Mouse (Mus musculus) midbrain, embryonic 11.5 days (tissue): ENCODE measurements around the gene Olfr1381. TPM values are rescaled to one million over a fixed set of nuclear protein-coding genes. Genes with fewer than 3 reads are reported as not detected.
"Not testable (repeated sequence)": the region's sequence is repeated elsewhere in the genome, so short reads cannot be mapped to it uniquely, and the experiment has no call there.

ENCODE experiments used
- ATAC-seq: fragments of 200-750 bp; cut with Nextera tagmentation; 2 replicates; pipeline ENCODE4 v1.8.0; 2017; ENCODE audit warnings: moderate TSS enrichment, moderate library complexity; ENCODE audit not compliant: low FRiP score
- DNase-seq: peaks from one replicate; pipeline ENCODE4 v3.0.0; 2015; ENCODE audit warnings: low spot score; ENCODE audit errors: missing footprints
- H3K27ac ChIP-seq: fragments of 300-500 bp; sonication (generic); 2 replicates; pipeline ENCODE4 v1.5.1; 2014; ENCODE audit warnings: low read depth, low read length
- H3K27me3 ChIP-seq: fragments of 300-500 bp; sonication (generic); 2 replicates; pipeline ENCODE4 v1.6.1; 2014; ENCODE audit warnings: mild to moderate bottlenecking, low read length, moderate library complexity, mixed read lengths; ENCODE audit not compliant: control insufficient read depth, insufficient read depth
- H3K36me3 ChIP-seq: fragments of 300-500 bp; sonication (generic); 2 replicates; pipeline ENCODE4 v1.6.1; 2014; ENCODE audit warnings: mild to moderate bottlenecking, low read length, moderate library complexity, mixed read lengths; ENCODE audit not compliant: control insufficient read depth, insufficient read depth
- H3K4me1 ChIP-seq: fragments of 300-500 bp; sonication (generic); 2 replicates; pipeline ENCODE4 v1.6.1; 2014; ENCODE audit warnings: low read length; ENCODE audit not compliant: control insufficient read depth, insufficient read depth
- H3K4me2 ChIP-seq: fragments of 300-500 bp; sonication (generic); 2 replicates; pipeline ENCODE4 v1.6.1; 2014; ENCODE audit warnings: mild to moderate bottlenecking, moderate library complexity
- H3K4me3 ChIP-seq: fragments of 300-500 bp; sonication (generic); 2 replicates; pipeline ENCODE4 v1.5.1; 2014; ENCODE audit warnings: low read depth, low read length
- H3K9ac ChIP-seq: fragments of 300-500 bp; sonication (generic); 2 replicates; pipeline ENCODE4 v1.6.1; 2014; ENCODE audit warnings: low read length
- H3K9me3 ChIP-seq: fragments of 300-500 bp; sonication (generic); 2 replicates; pipeline ENCODE4 v1.6.1; 2016; ENCODE audit warnings: low read length; ENCODE audit not compliant: control insufficient read depth
- WGBS: fragments of 180-500 bp; shearing (Covaris S2); extraction: QIAGEN DNeasy Blood & Tissue Kit; methylation state at CpG from one replicate; pipeline ENCODE4 v1.1.7; 2014; 5-methylcytosine and 5-hydroxymethylcytosine counted together
- polyA plus RNA-seq: library from polyadenylated mRNA; unstranded; fragments of >200 nt; fragmentation: Nextera tagmentation; extraction: Ambion mirVana; gene quantifications from 2 replicates; pipeline ENCODE4 v1.2.1, GENCODE M21; 2014

Olfr1381 gene
- polyA plus RNA-seq, 1 experiment from 2014 or later: not detected

GRCm38 (mm10) chr11:49590213-49590612 is 47.0 kb downstream of the Olfr1381 start:
- Histone ChIP-seq H3K4me1 (no peaks in the 10 kb centered on the region), H3K9me3 (no peaks in the 10 kb centered on the region), H3K27ac (no peak overlapping the region), H3K4me2 (no peak overlapping the region), H3K27me3 (no peaks in the 10 kb centered on the region), H3K9ac (no peak overlapping the region), H3K36me3 (no peaks in the 10 kb centered on the region), H3K4me3 (no peak overlapping the region)
- no peak for DNase-seq
- WGBS: 96% methylated on average over 19 of the region's 19 CpGs
- no peak for ATAC-seq

DNA sequence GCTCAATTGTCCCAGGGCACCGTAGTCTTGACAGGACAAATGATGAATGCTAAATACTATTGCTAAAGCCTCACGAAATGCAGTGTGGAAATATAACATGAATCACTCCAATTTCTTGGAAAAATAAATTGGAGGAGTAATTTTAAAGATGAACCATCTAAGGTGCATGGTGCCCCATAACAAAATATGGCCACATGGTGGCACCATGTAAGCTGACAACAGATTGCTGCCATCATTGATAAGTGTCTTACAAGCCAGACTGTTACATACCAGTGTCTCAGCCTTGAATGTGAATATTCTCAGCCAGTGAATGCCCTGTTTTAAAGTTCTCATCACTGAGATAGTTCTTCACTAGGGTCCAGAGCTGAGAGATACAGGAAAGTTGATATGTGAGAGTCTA is 53.9 kb downstream of the Olfr1381 start:
- not testable (repeated sequence) for H3K27me3 ChIP-seq, H3K9me3 ChIP-seq, DNase-seq, H3K4me2 ChIP-seq, H3K4me3 ChIP-seq, ATAC-seq, H3K4me1 ChIP-seq, H3K27ac ChIP-seq, H3K36me3 ChIP-seq, H3K9ac ChIP-seq
- WGBS: 71% methylated on average over 2 of the region's 2 CpGs

Other genes with a start within 250 kb of the Olfr1381 start
- not detected in 2 replicates for gene Olfr10, start 238.7 kb upstream of the Olfr1381 start, polyA plus RNA-seq
- gene Olfr1391, start 220.7 kb upstream of the Olfr1381 start, polyA plus RNA-seq: not detected in 2 replicates
- not detected in 2 replicates for gene Olfr1390, start 208.3 kb upstream of the Olfr1381 start, polyA plus RNA-seq
- gene Olfr1389, start 120.4 kb upstream of the Olfr1381 start, polyA plus RNA-seq: not detected in 2 replicates
- gene Olfr1388, start 106.8 kb upstream of the Olfr1381 start, polyA plus RNA-seq: 0.07 and 0.08 TPM in 2 replicates
- gene Olfr1387, start 88.1 kb upstream of the Olfr1381 start, polyA plus RNA-seq: not detected in 2 replicates
- gene Olfr1386, start 78.4 kb upstream of the Olfr1381 start, polyA plus RNA-seq: not detected in 2 replicates
- gene Olfr1385, start 54.4 kb upstream of the Olfr1381 start, polyA plus RNA-seq: not detected in 2 replicates
- gene Olfr1384, start 36.7 kb upstream of the Olfr1381 start, polyA plus RNA-seq: not detected in 2 replicates
- gene Olfr1383, start 23.8 kb upstream of the Olfr1381 start, polyA plus RNA-seq: not detected in 2 replicates
- not detected in 2 replicates for gene Olfr1382, start 15.2 kb upstream of the Olfr1381 start, polyA plus RNA-seq
- gene Olfr1380, start 13.4 kb downstream of the Olfr1381 start, polyA plus RNA-seq: not detected in 2 replicates
- 2.4 and 2.6 TPM in 2 replicates for gene Flt4, start 65.8 kb downstream of the Olfr1381 start, polyA plus RNA-seq
- gene Scgb3a1, start 120.2 kb downstream of the Olfr1381 start, polyA plus RNA-seq: not detected in 2 replicates
- gene Cnot6, start 169.3 kb downstream of the Olfr1381 start, polyA plus RNA-seq: 55.9 and 60.1 TPM in 2 replicates